Comparison of ENCODE assay signal across 16 mouse cellular contexts in genomic region chr12:98591016-98591415, GRCm38 (mm10). TPM values are rescaled to one million over a fixed set of nuclear protein-coding genes. Genes with fewer than 3 reads are reported as not detected.
"Had no signal": no experiment of that assay in that cellular context is flagged by ENCODE, and none has a peak within 500 bp of the region (broad histone marks: within the 10 kb centered on the region; RNA-seq: fewer than 3 reads in every experiment).

No protein-coding gene starts in this region.

- H3K9ac ChIP-seq: lung, embryonic 14.5 days; midbrain, embryonic 12.5 days; neural tube, embryonic 12.5 days; stomach, embryonic 15.5 days had no signal

- ATAC-seq: midbrain, embryonic 16.5 days had no signal

- H3K27me3 ChIP-seq: midbrain, embryonic 12.5 days; neural tube, embryonic 12.5 days; stomach, embryonic 15.5 days had no signal

- H3K4me3 ChIP-seq: midbrain, embryonic 10.5 days; midbrain, embryonic 12.5 days; neural tube, embryonic 12.5 days; stomach, embryonic 15.5 days had no signal

- H3K4me1 ChIP-seq: midbrain, embryonic 10.5 days; neural tube, embryonic 12.5 days; stomach, embryonic 15.5 days had no signal

- H3K4me2 ChIP-seq: lung, embryonic 14.5 days; midbrain, embryonic 12.5 days; neural tube, embryonic 12.5 days; stomach, embryonic 15.5 days had no signal

- H3K36me3 ChIP-seq: midbrain, embryonic 10.5 days; midbrain, embryonic 12.5 days; neural tube, embryonic 12.5 days; stomach, embryonic 15.5 days had no signal

- H3K27ac ChIP-seq: midbrain, embryonic 10.5 days; midbrain, embryonic 12.5 days; neural tube, embryonic 12.5 days; stomach, embryonic 15.5 days; stomach, postnatal 0 days had no signal

- DNase-seq: lung, adult 18-20 months; lung, embryonic 14.5 days; lung, postnatal 10 days; lung, postnatal 4 days; midbrain, embryonic 14.5 days; right cerebral cortex, postnatal 14 days; thymus, adult 2 months; thymus, postnatal 25 days; thymus, postnatal 4 days had no signal

- H3K9me3 ChIP-seq: neural tube, embryonic 12.5 days; stomach, embryonic 15.5 days had no signal

RNA-seq across cellular contexts. Expression of gene Kcnk10, which starts 12.9 kb away (rescaled TPM):
- total RNA-seq: megakaryocyte-erythroid progenitor cell, adult 5-6 weeks had no signal
